Mouse (Mus musculus): ENCODE data around the gene Aurkb.
A peak's percentile ranks its signal among the peaks of the same experiment; 100 is the strongest.
"Not testable (repeated sequence)": the region's sequence is repeated elsewhere in the genome, so short reads cannot be mapped to it uniquely, and the experiment has no call there.

The Aurkb gene

GRCm38 (mm10) chr11:69080855-69081222 is 35.4 kb downstream of the Aurkb start:
- DNase-seq (ENCODE audit: low spot score in 2 of 2): no peak

- no peak for DNase-seq (ENCODE audit: low spot score in 2 of 2)
Observed at GRCm38 (mm10) chr11:69081613-69082012, 36.2 kb downstream of the Aurkb start.

- DNase-seq (ENCODE audit: low spot score in 2 of 2): no peak
Observed at GRCm38 (mm10) chr11:69085608-69086007, 40.2 kb downstream of the Aurkb start.

- peak; percentile 67 to 69 for DNase-seq (ENCODE audit: low spot score in 2 of 2)
Observed at GRCm38 (mm10) chr11:69086390-69086789, 40.9 kb downstream of the Aurkb start.

- DNase-seq (ENCODE audit: low spot score in 2 of 2): peak; percentile 53 to 67
Observed at GRCm38 (mm10) chr11:69087082-69087481, 41.6 kb downstream of the Aurkb start.

DNA sequence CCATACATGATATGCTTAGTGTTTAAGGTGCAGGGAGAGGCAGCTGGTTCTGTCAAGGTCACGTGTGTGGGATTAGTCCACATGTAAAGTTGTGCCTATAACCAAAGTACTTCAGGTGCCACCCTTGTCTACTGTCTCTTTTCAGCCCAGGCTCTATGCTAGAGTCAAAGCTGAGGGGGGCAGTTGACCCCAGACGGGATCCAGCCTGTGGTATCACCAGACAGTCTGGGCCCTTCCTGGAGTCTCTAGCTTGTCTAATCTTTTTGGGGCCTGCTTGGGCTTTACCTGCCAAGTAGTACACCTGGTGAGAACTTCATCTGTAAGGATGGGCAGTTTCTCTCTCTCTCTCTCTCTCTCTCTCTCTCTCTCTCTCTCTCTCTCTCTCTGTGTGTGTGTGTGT is 42.1 kb downstream of the Aurkb start:
- no peak for DNase-seq (ENCODE audit: low spot score in 2 of 2)

DNA sequence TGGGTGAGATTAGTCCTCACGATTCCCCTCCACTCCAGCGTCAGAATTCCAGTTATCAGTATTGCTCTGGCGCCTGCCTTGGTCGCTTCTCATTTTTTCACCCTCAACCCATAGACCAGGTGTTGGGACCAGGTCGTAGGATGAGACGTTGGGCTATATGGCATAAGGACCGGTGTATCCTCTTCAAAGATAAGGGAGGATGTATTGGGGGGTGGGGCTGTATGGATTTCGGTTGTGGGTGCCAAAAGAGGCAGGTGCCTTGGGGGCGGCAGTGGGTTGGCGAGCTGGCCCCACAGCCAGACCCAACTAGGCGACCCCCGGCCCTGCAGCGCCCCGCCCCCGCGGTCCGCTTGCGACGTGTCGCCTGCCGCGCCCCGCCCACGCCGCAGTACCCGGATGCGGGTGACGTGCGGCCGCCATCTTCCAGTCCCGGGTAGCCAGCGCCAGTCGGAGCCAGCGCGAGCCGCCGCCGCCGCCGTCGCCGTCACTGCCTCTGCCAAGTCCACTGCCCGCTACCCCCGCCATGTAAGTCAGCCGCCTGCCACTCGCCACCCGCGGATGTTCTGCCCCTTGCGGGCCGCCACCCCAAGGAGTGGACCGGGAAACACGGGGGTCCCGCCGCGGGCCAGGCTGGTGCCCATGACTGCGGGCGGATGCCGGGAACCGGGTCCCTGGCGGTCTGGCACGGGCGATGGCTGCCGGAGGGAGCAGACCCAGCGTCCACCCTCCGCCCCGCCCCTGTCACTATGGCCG is 42.8 kb downstream of the Aurkb start, which contains the start of gene Vamp2:
Gene Vamp2 (plus strand): TSS at position 388 of the 753 bp plus-strand sequence.
- peak; percentile 90 to 96 for DNase-seq (ENCODE audit: low spot score in 2 of 2)

- peak in 1 of 2 experiments; percentile 8 for DNase-seq (ENCODE audit: low spot score in 2 of 2)
Observed at GRCm38 (mm10) chr11:69088856-69089615, 43.6 kb downstream of the Aurkb start.

DNA sequence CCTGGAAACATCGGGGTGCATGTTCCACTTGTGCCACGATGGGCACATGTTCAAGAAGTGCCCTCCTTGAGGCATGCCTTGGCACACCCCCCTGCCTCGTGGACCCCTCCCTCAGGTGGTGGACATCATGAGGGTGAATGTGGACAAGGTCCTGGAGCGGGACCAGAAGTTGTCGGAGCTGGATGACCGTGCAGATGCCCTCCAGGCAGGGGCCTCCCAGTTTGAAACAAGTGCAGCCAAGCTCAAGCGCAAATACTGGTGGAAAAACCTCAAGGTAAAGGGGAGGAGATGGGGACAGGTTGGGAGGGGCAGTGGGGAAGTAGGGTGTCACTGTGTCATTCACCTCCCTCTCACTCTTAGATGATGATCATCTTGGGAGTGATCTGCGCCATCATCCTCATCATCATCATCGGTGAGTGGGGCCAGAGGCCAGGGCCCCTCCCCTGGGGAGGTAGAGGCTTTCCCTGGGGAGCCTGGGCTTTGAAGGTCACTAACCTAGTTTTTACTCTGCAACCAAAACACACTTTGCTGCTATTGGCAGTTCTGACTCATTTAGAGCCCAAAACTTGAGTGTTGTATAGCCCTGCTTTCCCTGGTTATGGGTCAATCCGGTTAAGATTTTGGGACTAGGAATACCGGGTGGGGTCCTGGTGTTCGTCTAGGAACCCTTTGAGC is 44.3 kb downstream of the Aurkb start:
- no peak for DNase-seq (ENCODE audit: low spot score in 2 of 2)

DNA sequence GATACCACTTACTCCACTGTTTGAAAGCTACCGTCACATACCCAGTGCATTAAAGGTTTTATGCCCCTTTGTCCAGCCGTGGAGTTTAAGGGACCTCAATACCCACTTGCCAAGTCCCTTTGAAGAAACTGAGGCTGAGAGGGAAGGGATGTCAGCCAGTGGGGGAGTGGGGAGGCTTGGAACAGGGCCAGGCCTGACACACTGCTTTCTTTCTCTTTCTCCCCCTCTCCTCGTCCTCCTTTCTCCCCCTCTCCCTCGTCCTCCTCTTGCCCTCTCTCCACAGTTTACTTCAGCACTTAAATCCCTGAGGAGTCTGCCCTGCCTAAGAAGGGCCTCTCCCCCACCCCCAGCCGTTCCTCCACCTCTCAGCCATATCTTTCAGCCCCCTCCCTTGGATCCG is 44.9 kb downstream of the Aurkb start:
- no peak for DNase-seq (ENCODE audit: low spot score in 2 of 2)

GRCm38 (mm10) chr11:69091566-69092385 is 46.3 kb downstream of the Aurkb start:
- no peak for DNase-seq (ENCODE audit: low spot score in 2 of 2)

GRCm38 (mm10) chr11:69092386-69092751 is 46.9 kb downstream of the Aurkb start:
- DNase-seq (ENCODE audit: low spot score in 2 of 2): peak; percentile 86 to 90

DNA sequence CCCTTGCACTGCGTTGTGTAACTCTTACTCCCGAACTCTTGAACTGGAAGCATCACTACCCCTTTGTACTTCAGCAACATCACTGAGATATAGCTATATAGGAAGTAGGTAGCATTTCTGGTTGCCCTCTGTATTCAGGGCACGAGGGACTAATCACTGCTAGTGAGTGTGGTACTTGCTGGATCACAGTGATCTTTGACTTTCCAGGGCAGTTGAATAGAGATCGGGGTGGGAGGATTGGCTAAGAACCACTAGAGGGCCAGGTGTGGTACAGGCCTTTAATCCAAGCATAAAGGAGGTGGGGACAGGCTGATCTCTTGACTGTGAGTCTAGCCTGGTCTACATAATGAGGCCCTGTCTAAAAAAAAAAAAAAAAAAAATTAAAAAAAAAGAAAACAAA is 47.4 kb downstream of the Aurkb start:
- DNase-seq (ENCODE audit: low spot score in 2 of 2): no peak

- DNase-seq (ENCODE audit: low spot score in 2 of 2): not testable (repeated sequence)
Observed at GRCm38 (mm10) chr11:69093856-69094255, 48.4 kb downstream of the Aurkb start.

GRCm38 (mm10) chr11:69094697-69095429 is 49.4 kb downstream of the Aurkb start, which contains the start of gene Per1:
Gene Per1 (plus strand): TSS chr11:69095217.
- DNase-seq (ENCODE audit: low spot score in 2 of 2): peak; percentile 100

GRCm38 (mm10) chr11:69095511-69096231 is 50.2 kb downstream of the Aurkb start:
- no peak for DNase-seq (ENCODE audit: low spot score in 2 of 2)

DNA sequence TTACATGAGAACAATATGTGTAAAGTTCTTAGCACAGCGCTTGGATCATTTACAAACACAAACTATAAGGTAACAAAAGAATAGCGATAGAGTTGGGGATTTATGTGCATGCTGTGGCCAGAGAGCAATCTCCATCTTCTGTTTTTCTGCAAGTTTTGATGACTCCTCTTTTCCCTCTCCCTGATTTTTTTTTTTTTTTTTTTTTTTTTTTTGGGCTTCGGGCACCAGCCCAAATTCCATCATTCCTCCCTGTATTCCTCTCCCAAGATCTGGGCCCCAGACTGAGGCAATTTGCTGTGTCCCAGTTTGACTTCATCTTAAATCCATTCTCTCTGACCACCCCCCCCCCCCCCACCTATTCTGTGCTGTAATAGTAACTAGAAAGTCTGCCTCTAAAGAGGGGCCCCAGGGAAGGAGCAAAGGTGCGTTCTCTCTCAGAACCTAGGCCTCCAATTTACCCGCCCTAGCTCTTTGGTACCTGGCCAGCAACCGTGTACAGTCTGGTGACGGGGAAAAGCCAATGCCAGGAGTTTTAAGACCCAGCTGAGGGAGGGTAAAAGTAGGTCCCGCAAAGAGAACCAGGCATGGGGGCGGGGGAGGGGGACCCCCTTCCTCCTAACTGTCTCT is 51.0 kb downstream of the Aurkb start:
- DNase-seq (ENCODE audit: low spot score in 2 of 2): no peak

DNA sequence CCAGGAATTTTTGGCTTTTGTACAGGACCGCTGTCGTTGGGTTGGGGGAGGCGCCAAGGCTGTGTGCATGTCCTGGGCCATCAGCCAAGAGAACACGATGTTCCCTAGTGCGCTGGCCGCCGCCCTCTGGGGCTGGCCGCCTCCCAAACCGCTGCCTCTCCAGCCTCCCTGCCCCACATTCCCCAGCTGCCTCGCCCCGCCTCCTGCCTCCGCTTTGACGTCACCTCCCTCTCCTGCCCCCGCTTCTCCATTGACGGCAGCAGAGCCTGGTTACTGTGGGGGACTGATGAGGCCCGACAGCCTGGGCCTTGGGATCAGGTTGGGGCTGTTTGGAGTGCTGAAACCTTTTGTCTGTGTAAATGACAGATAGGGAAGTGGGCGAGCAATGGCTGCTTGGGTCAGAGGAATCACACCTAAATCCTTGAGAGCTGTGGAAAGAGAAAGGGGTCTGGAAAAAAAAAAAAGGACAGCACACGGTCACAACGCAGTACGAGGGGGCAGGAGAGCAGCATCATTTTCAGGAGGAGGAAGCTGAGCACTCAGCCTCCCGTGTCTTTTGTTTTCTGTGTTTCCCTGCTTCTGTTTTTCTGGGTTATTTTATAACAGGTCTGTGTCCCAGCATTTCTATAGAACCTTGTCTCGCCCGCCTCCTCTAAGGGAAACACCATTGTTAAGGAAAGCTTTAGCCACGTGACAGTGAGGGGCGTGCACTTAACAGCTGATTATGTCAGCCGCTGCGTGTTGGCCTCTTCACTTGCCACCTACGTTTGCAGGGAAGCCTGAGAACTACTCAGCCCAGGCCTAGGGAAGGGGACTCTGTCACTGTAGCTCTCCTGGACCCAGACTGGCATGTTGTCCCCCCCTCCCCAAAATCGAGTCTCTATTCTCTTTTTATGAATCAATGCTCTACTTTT is 51.8 kb downstream of the Aurkb start:
- peak; percentile 96 to 97 for DNase-seq (ENCODE audit: low spot score in 2 of 2)

Measured in right cerebral cortex, adult 2 months (tissue).